Mouse (Mus musculus) activated CD4-positive, CD25-positive, alpha-beta regulatory T cell, adult 4 months (primary cell): ENCODE measurements around the gene Prr32. TPM values are rescaled to one million over a fixed set of nuclear protein-coding genes. Genes with fewer than 3 reads are reported as not detected.

Experiments used
- ATAC-seq: one replicate; pipeline ENCODE4 v1.8.0; 2017
- polyA plus RNA-seq, 2 experiments: library from polyadenylated mRNA; unstranded; fragments of 100-300 nt; shearing (Covaris generic); gene quantifications; one replicate each; pipeline ENCODE4 v1.2.1; 2017

The Prr32 gene
- not detected for polyA plus RNA-seq

DNA sequence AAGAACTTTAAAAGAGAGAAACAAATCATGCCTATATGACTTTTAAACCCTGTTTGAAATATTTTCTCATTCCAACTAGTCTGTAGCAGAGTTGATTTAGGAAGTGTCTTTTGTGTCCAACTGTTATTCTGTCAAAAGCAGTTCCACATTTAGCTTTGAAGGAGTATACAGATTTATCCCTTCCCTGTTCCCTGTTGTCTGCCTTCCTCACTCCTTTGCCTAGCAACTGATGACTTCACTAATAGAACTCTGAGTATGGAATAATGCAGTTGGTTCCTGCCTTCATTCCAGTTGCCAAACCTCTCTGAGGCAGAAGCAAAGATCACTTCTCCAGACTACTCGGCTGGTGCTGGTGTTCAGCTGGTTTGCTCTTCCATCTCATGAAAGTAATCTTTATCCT is at the start of gene Prr32:
Gene Prr32 (plus strand): TSS at position 301 of the 400 bp plus-strand sequence.
- no peak for ATAC-seq
